ENCODE assay signal across 29 mouse cellular contexts in the genomic region with DNA sequence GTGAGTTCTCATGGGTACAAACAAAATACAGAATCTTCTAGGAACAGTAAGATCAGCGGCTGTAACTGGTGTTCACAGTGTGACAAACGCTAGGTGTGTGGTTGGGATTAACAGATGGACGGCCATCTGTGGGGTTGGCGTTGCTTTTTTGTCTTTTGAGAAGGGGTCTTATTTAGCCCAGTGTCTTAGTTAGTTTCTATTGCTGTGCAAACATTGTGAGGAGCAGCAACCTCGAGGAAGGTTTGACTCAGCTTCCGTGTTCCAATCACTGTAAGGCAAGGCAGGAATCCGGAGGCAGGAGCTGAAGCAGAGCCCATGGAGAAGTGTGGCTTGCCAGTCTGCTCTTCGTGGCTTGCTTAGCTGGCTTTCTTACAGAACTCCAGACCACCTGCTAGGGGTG. TPM values are rescaled to one million over a fixed set of nuclear protein-coding genes. Genes with fewer than 3 reads are reported as not detected.
"Had no signal": no experiment of that assay in that cellular context is flagged by ENCODE, and none has a peak within 500 bp of the region (broad histone marks: within the 10 kb centered on the region; RNA-seq: fewer than 3 reads in every experiment).

No protein-coding gene starts in this region.

- H3K36me3 ChIP-seq: lung, embryonic 15.5 days had no signal

- ATAC-seq: liver, postnatal 0 days; midbrain, embryonic 13.5 days; midbrain, embryonic 16.5 days had no signal

- H3K9ac ChIP-seq: limb, embryonic 12.5 days; limb, embryonic 15.5 days; liver, embryonic 14.5 days; liver, postnatal 0 days; lung, embryonic 15.5 days; midbrain, embryonic 13.5 days; neural tube, embryonic 13.5 days had no signal

- H3K9me3 ChIP-seq: limb, embryonic 12.5 days; limb, embryonic 15.5 days; lung, embryonic 15.5 days; megakaryocyte, embryonic 14.5 days; midbrain, embryonic 10.5 days; midbrain, embryonic 13.5 days; neural tube, embryonic 13.5 days had no signal

- H3K4me1 ChIP-seq: limb, embryonic 12.5 days; limb, embryonic 15.5 days; lung, embryonic 15.5 days; megakaryocyte, embryonic 14.5 days had no signal

- DNase-seq: kidney, adult 18-20 months; kidney, adult 9 months; kidney, postnatal 14 days; kidney, postnatal 4 days; layer of hippocampus, adult 9-11 months; layer of hippocampus, postnatal 36 days; liver, postnatal 0 days; lung, postnatal 10 days; lung, postnatal 36 days; retina, postnatal 1 day; right cerebral cortex, postnatal 14 days; right cerebral cortex, postnatal 4 days; thymus, adult 2 months; thymus, postnatal 14 days; thymus, postnatal 4 days had no signal

- H3K4me2 ChIP-seq: limb, embryonic 12.5 days; limb, embryonic 15.5 days; liver, embryonic 11.5 days; lung, embryonic 15.5 days; midbrain, embryonic 13.5 days; neural tube, embryonic 13.5 days had no signal

- H3K27ac ChIP-seq: limb, embryonic 12.5 days; limb, embryonic 15.5 days; liver, embryonic 14.5 days; lung, embryonic 15.5 days; midbrain, embryonic 10.5 days; midbrain, embryonic 13.5 days; neural tube, embryonic 13.5 days; stomach, postnatal 0 days had no signal

- H3K4me3 ChIP-seq: limb, embryonic 12.5 days; limb, embryonic 15.5 days; lung, embryonic 15.5 days; megakaryocyte, embryonic 14.5 days; midbrain, embryonic 10.5 days; midbrain, embryonic 13.5 days; myocyte; neural tube, embryonic 13.5 days had no signal

- H3K27me3 ChIP-seq: limb, embryonic 12.5 days; limb, embryonic 15.5 days; lung, embryonic 15.5 days; midbrain, embryonic 13.5 days; neural tube, embryonic 13.5 days had no signal

RNA-seq across cellular contexts. Expression of gene Hmcn2, which starts 33.1 kb away (rescaled TPM):
- total RNA-seq: monocyte, adult 5-6 weeks; neutrophil, adult 5-6 weeks had no signal
- polyA plus RNA-seq: limb, embryonic 12.5 days had no signal

RNA-seq across cellular contexts. Expression of gene Ncs1, which starts 35.5 kb away (rescaled TPM):
- total RNA-seq: monocyte, adult 5-6 weeks; neutrophil, adult 5-6 weeks had no signal
